19 mouse cellular contexts compared by ENCODE assay signal in the genomic region with DNA sequence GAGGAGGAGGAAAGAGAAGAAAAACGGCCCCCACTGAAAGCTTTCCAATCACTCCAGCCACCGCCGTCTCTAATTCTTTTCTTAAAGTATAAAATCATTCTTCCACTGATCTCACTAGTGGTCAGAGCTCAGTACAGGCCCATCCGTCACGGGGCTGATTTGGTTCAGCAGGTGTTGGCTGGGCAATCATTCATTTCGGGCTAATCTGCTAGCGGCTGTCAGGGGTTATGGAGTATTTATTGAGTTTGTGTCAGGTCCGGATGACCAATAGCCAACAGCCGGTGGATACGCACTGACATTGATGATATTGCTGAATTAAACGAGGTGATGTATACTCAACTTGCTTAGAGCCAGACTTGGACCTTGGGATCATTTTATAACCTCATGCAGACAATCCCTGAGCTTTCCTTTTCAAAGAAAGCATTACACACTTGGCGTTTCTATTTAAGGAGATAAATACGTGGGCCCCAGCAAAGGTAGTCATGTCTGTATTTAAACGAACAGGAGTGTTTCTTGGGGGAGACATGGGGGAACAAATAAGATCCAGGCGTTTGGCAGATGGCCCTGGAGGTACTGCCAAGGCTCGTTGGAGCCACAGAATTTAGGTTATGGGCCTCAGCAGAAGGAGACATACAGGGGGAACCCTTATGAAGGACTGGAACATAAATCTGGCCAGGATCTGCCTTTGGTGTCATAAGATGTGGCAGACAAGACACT.
DNase-seq lines count a peak whose midpoint lies in the region; ATAC-seq and TF ChIP-seq lines count a peak whose summit lies in the region.
"Had no signal": no experiment of that assay in that cellular context is flagged by ENCODE, and none has a peak within 500 bp of the region (broad histone marks: within the 10 kb centered on the region; RNA-seq: fewer than 3 reads in every experiment).

No protein-coding gene starts in this region.

- peaks cover 22% of the 10 kb centered on the region for H3K4me1 ChIP-seq in heart, embryonic 10.5 days
- 0 out of 2 replicates have a peak, but pooled peaks cover 5% of the 10 kb centered on the region for H3K4me1 ChIP-seq in E14TG2a.4 (replicated peaks; ENCODE audit: low read depth, low read length)
- peaks cover 16% of the 10 kb centered on the region; the same call in 1 of the 2 replicates for H3K4me1 ChIP-seq in embryonic facial prominence, embryonic 15.5 days
- peaks cover 19% of the 10 kb centered on the region for H3K4me1 ChIP-seq in neural tube, embryonic 11.5 days (ENCODE audit: control insufficient read depth, insufficient read depth, low read length)
- H3K4me1 ChIP-seq: liver, embryonic 12.5 days; lung, embryonic 15.5 days had no signal

- 72% methylated on average over 16 of the region's 16 CpGs for WGBS in heart, embryonic 10.5 days
- WGBS in embryonic facial prominence, embryonic 15.5 days: 61% methylated on average over 16 of the region's 16 CpGs
- 56% methylated on average over 16 of the region's 16 CpGs for WGBS in neural tube, embryonic 11.5 days

- TF ChIP-seq CTCF in E14TG2a.4 (conservative IDR thresholded peaks at IDR 0.05; ENCODE audit: low read length): no peak

- no peak overlapping the region for H3K4me3 ChIP-seq in heart, embryonic 10.5 days
- 0 out of 2 replicates have a peak overlapping the region, but pooled peaks have one; percentile 13 for H3K4me3 ChIP-seq in E14TG2a.4 (replicated peaks; ENCODE audit: low read length)
- no peak overlapping the region for H3K4me3 ChIP-seq in embryonic facial prominence, embryonic 15.5 days (replicated peaks)
- no peak overlapping the region for H3K4me3 ChIP-seq in neural tube, embryonic 11.5 days (ENCODE audit: low read depth, low read length)
- H3K4me3 ChIP-seq: liver, embryonic 12.5 days; lung, embryonic 15.5 days had no signal

- DNase-seq in heart, embryonic 10.5 days (ENCODE audit: low spot score): peak; percentile 19
- DNase-seq in heart, postnatal 14 days: no peak
- peak; percentile 63 for DNase-seq in neural tube, embryonic 11.5 days (ENCODE audit: low spot score)
- no peak for DNase-seq in spleen, postnatal 4 days (ENCODE audit: low spot score in 2 of 2)
- no peak for DNase-seq in adrenal gland, postnatal 25 days
- no peak for DNase-seq in right cerebral cortex, postnatal 36 days (ENCODE audit: low spot score in 2 of 2)
- DNase-seq: B cell, adult 2 months; cerebellum, adult 11-12 months; cerebellum, postnatal 36 days; forebrain, postnatal 0 days; gastrocnemius, postnatal 10 days; heart, postnatal 36 days; kidney, postnatal 10 days had no signal

- 0 out of 2 replicates have a peak, but pooled peaks cover 14% of the 10 kb centered on the region for H3K27me3 ChIP-seq in heart, embryonic 10.5 days (ENCODE audit: insufficient read depth, poor library complexity, severe bottlenecking)
- H3K27me3 ChIP-seq in E14TG2a.4 (ENCODE audit: insufficient read depth, low read length): peaks cover 16% of the 10 kb centered on the region
- no peaks in the 10 kb centered on the region for H3K27me3 ChIP-seq in embryonic facial prominence, embryonic 15.5 days
- H3K27me3 ChIP-seq in neural tube, embryonic 11.5 days (ENCODE audit: control insufficient read depth, insufficient read depth, low read length): no peaks in the 10 kb centered on the region
- H3K27me3 ChIP-seq: liver, embryonic 12.5 days had no signal

- intact Hi-C loops in heart, postnatal 14 days (cut with DNase I): no loop called here

- H3K36me3 ChIP-seq in heart, embryonic 10.5 days: no peaks in the 10 kb centered on the region
- no peaks in the 10 kb centered on the region for H3K36me3 ChIP-seq in E14TG2a.4 (ENCODE audit: insufficient read depth, low read length)
- H3K36me3 ChIP-seq in embryonic facial prominence, embryonic 15.5 days: no peaks in the 10 kb centered on the region
- no peaks in the 10 kb centered on the region for H3K36me3 ChIP-seq in neural tube, embryonic 11.5 days (ENCODE audit: control insufficient read depth, insufficient read depth, low read length)
- H3K36me3 ChIP-seq: liver, embryonic 12.5 days; lung, embryonic 15.5 days had no signal

- no peaks in the 10 kb centered on the region for H3K9me3 ChIP-seq in heart, embryonic 10.5 days
- H3K9me3 ChIP-seq in E14TG2a.4 (ENCODE audit: low read length): no peaks in the 10 kb centered on the region
- H3K9me3 ChIP-seq in embryonic facial prominence, embryonic 15.5 days (replicated peaks): no peaks in the 10 kb centered on the region
- no peaks in the 10 kb centered on the region for H3K9me3 ChIP-seq in neural tube, embryonic 11.5 days (ENCODE audit: control insufficient read depth, low read length)
- H3K9me3 ChIP-seq: liver, embryonic 12.5 days; lung, embryonic 15.5 days had no signal

- no peak overlapping the region for H3K9ac ChIP-seq in embryonic facial prominence, embryonic 15.5 days
- H3K9ac ChIP-seq in neural tube, embryonic 11.5 days (ENCODE audit: low read length): no peak overlapping the region
- H3K9ac ChIP-seq: forebrain, postnatal 0 days; liver, embryonic 12.5 days; lung, embryonic 15.5 days had no signal

- no peak overlapping the region for H3K27ac ChIP-seq in heart, embryonic 10.5 days
- 0 out of 2 replicates have a peak overlapping the region, but pooled peaks have one; percentile 4 for H3K27ac ChIP-seq in embryonic facial prominence, embryonic 15.5 days (replicated peaks)
- no peak overlapping the region for H3K27ac ChIP-seq in neural tube, embryonic 11.5 days (ENCODE audit: low read depth, low read length)
- H3K27ac ChIP-seq: liver, embryonic 12.5 days; lung, embryonic 15.5 days had no signal

- no peak overlapping the region for H3K4me2 ChIP-seq in embryonic facial prominence, embryonic 15.5 days (replicated peaks)
- no peak overlapping the region for H3K4me2 ChIP-seq in neural tube, embryonic 11.5 days (ENCODE audit: low read depth)
- H3K4me2 ChIP-seq: heart, embryonic 11.5 days; liver, embryonic 12.5 days; lung, embryonic 15.5 days had no signal

- ATAC-seq in embryonic facial prominence, embryonic 15.5 days (ENCODE audit: insufficient number of reproducible peaks, low FRiP score, low TSS enrichment, low read depth): no peak; the same call in 1 of the 2 replicates
- no peak for ATAC-seq in neural tube, embryonic 11.5 days (ENCODE audit: insufficient read depth, low FRiP score, low TSS enrichment)
- ATAC-seq: forebrain, postnatal 0 days; liver, embryonic 12.5 days; midbrain, embryonic 16.5 days had no signal

Comparison
In these comparisons a context has a peak if more than half of its experiments do, and no peak if none do; other contexts are left out.
1. DNase-seq: peak in heart, embryonic 10.5 days (single experiment) and neural tube, embryonic 11.5 days (single experiment); none in heart, postnatal 14 days (0 of 2), spleen, postnatal 4 days (0 of 2), adrenal gland, postnatal 25 days (single experiment) and right cerebral cortex, postnatal 36 days (0 of 2).